Mouse (Mus musculus): ENCODE results near the gene Prom1.

DNA sequence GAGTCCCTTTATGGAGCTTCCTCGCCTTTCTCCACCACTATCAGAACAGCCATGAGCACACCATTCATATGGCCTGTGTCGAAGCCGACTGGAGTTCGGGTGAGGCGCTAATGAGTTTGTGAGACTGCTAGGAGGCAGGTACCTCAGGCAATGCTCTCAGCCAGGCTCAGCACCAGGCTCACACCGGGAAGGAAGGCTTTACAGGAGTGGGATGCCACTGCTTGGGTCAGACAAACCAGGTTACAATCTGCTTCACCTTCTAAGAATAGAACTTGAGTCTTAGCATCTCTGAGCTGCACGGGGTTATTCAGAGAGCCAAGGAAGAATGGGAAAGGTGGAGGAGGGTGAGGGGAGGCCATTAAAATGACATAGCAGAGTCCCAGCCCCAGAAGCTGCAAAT, 16.0 kb downstream of the Prom1 start:
- TF ChIP-seq CTCF (IDR thresholded peaks at IDR 0.05; ENCODE audit: extremely low read depth, insufficient read depth, low read length) (no peak), POLR2A (IDR thresholded peaks at IDR 0.05; ENCODE audit: extremely low read depth, insufficient read depth, low read length) (no peak)

Data from cortical plate, adult 2 months (tissue).